Mouse (Mus musculus): ENCODE data around the gene Lrmda.

The Lrmda gene

DNA sequence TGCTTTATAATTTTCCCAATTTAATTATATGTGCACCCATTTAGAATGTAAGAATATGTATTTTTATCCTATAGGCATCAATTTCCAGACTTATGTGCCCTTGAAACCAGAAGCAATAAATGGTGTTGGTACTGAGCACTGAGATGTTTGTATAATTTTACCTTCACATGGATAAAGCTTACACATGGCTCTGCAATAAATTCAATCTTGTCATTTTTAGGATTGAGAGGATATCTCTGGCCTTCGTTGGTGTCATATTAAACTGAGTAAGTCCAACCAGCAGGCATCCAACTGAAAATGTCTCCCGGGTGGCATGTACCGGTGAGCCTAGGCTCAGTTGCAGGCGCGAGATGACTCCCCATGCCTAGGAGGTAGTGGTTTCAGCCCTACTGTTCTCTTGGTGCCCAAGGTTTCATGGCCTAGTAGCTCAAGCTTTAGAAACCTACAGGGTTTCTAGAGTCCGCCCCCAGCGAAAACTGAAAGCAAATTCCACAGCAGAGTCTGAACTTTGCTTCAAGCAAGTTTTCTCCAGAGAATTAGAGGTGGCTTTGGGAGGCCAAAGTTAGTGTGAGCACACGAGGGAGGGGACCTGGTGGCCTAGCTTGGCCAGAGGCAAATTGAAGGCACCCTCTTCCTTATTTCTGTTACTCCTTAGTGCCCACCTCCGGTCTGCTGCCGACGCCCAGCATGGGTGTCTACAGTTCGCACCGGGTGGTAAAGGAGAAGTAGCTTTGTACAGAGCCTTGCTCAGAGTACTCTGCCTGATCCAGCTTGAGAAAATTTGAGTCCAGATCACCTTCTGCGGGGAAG is 26.1 kb upstream of the Lrmda start:
- DNase-seq: peak; percentile 35 to 41

DNA sequence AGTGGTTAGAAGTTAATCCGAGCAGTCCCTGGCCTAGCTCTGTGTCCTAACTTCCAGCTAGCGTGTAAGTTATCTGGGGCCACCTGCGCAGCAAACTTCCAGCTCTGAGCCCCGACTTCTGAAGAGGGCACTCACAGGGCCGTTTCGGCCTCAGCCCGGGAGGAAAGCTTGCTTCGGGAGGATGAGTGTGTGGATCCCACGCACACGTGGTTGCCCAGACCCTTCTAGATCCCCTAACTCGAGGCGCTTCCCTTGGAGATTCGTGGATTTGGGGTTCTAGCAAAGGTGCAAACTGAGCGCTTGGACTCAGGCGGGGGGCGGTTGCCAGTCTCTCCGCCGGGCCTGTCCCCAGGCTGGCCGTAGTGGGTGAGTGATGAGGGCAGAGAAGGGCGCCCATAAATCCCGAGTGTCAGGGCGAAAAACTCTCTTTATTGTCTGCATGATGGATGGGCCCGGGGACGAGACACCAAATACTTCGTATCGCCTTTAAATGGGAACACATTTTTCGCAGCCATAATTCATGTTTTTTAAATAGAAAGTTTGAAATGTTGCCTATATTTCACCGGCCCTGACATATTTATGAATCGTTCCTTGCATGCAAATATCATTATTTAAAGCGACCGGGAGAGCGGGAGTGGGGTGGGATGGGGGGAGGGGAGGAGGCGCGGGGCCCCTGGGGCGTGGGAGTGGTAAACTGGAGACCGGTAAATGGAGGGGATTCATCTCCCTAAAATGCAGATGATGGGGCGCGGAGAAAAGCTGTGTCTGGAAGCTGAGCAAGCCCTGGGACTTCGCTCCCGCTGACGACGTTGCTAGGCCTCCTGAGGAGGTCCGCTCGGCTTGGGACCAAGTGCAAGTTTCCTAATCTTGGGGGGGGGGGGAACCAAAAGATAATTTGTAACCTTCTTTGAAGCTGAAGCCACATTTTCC is 25.2 kb upstream of the Lrmda start:
- DNase-seq: no peak

DNA sequence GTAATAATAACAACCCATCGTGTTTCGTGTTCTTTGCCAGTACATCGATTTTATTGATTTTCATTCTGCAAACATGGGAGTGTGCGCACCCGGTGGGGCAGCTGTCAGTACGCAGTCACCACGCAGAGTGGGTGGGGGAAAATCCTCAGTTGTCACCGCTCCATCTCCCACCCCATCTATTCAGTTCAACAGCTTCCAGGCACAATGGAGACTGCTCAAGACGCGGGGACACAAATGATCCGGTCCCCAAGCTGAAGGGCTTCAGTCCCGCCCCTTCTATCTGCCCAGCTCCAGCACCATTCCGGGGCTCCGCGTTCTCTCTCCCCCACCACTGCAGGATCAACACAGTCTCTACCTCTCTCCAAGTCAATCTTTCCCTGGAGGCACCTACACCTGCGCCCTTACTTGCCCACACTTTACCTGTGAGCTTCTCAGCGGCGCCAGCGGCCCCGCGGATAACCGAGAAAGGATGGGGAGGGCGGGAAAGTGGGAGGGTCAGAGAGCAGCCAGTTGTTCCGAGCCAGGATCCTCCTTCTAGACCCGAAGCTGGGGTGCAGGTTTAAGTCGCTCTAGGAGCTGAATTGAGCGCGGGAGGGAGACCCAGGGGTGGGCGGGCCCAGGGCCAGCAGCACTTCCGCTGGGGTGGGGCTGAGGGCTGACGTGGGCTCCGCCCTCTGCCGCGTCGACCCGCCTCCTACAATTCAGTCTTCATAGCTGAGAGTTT is 24.3 kb upstream of the Lrmda start:
- peak; percentile 69 to 76 for DNase-seq

DNA sequence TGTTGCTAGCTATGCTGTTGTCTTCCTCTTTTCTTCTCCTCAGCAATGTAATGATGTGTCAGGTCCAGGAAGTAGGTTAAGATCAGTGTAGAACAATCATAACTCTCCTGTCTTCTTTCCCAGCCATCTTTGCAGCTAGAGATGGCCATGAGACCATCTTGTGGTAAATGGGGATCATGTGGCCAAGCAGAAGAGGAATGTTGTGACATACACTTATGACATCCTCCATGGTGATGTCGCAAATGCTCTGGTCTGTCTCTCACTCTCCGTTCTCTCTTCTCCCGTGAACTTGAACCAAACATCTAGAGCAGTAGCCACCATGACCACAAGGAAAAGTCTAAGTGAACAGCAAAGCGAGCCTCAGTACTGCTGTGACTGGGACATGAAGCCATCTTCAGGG is 19.9 kb upstream of the Lrmda start:
- DNase-seq: no peak

- DNase-seq: no peak
Observed at GRCm38 (mm10) chr14:22003231-22003630, 16.3 kb upstream of the Lrmda start.

DNA sequence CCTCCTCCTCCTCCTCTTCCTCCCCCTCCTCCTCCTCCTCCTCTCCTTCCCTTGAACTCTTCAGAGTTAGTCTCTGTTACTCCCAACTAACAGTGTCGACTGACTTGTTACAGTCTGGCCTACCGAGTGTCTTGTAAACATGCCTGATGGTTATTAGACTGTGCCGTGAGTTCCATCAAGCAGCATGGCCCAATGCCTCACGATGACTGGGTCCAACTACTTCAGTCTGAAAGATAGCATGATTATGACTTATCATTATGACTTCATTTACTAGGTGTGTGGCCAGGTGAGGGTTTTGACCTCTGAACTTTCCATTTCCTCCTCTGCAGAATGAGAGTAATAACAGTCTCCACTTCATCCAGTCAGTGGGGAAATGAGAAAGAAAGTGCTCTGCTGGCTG is 15.9 kb upstream of the Lrmda start:
- DNase-seq: no peak

DNA sequence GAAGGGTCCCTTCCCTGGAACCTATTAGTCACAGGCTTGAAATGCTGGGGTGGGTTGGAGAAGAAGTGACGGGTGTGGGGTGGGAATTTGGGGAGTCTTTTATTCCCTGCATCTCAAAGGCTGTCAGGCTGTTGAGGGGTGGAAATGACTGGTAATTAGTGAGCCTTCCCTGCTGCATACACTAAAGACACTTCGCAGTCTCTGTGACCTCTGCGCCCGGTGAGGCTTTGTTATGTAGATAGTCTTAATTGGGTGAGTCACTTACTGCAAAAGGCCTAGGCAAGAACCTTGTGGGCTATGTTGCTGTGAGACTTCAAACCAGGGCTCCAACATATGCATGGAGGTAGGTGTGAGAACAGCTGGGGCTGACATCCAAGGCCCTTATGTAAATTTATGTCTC is 14.6 kb upstream of the Lrmda start:
- DNase-seq: no peak

GRCm38 (mm10) chr14:22007006-22007405 is 12.5 kb upstream of the Lrmda start:
- no peak for DNase-seq

DNA sequence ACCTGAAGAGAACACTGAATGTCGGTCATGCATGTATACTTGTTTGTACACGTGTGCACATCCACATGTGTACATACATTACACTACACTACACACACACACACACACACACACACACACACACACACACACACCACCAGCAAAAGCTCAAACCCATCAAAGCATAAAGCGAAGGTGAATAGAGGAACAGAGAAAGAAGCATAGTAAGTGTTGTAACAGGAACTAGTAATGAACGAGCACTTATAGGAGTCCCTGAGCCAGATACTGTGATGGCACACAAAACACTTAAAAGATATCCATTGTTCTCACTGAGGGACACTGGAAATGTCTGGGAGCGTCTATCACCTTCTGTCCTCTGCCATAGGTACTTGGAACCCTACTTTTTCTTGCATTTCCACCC is 5.2 kb upstream of the Lrmda start:
- no peak for DNase-seq

DNA sequence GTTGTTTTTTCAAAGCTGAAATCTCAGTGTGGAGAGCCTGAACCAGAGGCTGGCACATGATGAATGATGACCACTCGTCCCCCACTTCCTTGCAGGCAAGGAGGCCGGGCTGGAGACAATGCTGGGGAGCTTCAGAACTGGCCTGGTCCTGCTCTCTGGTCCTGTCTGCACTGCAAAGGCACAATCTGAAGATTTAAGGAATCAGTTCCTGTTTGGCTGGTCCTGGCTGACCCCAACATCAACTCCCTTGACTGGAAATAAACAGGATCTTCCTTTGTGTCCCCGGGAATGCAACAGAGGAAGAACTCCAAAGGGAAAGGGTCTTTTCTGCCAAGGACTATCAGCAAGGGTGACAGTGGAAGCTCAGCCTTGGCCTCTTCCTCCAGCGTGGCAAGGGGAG is 4.7 kb upstream of the Lrmda start:
- DNase-seq: no peak

- DNase-seq: no peak
Observed at GRCm38 (mm10) chr14:22017011-22017410, 2.5 kb upstream of the Lrmda start.

DNA sequence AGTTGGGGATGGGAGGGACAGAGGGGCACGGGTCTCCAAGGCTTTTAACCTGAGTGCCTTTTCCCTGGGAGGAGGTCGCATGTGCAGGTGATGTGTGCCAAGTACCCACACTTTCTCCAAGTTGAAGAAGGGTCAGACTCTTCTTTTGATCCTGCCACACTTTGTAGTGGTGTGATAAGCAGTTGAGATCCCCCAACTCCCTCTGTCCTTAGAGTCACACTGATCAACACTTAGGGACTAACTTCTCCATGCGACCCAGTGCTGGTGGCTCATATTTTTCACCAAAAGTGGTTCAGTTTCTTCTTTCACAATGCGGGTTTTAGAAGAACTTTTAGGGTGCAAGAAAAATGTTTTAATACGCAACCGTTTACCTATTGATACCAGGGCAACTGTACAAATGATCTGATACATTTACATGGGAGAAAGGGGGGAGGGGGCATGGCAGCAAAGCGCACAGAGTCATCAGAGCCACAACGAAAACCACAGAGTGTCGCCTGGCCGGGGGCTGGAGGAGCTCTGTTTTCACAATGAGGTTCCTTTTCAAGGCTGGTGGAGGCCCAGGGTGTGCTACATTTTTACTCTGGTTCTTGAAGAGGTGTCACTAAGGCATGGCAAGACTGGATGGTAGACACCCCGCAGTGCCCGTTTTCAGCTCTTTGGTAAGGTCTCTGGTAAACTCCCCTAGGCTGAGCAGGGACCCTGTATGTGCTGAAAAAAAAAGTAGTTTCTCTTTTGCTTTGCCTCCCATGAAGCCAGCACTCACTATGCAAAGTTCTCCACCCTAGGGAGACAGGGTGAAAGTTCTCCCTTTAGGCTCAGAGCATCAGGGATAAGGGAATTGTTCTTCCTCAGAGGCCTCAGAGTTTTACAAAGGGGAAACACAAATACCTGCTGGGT is 685 bp downstream of the Lrmda start:
- no peak for DNase-seq

DNA sequence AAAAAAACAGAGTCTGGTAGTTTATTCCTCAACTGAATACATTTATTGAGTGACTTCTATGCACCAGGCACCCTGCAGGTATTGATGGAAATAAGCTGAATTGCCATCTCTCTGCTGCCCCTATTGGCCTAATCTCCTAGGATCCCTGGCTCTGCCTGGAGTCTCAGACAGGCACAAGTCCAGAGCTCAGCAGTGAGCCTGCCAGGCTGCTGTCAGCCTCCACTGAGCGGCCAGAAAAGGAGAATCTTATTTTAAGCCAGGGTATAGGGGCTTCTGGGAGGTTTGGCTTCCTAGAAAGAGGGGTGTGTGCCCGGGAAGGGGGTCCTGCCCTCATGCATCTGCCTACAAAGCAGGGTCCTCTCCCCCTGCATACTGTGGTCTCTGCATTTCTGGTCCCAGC is 1.4 kb downstream of the Lrmda start:
- peak in 1 of 2 experiments; percentile 6 for DNase-seq

DNA sequence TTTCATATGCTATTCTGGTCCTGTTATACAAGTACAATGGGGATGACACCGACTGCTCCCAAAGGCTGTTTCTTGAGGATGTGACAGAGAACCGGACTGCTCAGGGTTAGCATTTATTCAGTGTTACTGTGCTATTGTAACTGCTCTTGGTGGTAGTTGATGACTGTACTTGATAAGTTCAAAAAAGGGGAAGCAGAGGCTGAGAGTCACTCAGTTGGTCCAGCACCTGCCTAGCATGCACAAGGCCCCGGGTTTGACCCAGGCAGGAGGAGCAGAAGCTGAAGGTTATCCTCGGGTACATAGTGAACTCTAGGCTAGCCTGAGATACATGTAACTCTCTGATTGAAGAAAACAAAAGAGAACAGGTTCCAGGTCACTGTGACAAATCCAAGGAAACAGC is 4.0 kb downstream of the Lrmda start:
- no peak for DNase-seq

DNA sequence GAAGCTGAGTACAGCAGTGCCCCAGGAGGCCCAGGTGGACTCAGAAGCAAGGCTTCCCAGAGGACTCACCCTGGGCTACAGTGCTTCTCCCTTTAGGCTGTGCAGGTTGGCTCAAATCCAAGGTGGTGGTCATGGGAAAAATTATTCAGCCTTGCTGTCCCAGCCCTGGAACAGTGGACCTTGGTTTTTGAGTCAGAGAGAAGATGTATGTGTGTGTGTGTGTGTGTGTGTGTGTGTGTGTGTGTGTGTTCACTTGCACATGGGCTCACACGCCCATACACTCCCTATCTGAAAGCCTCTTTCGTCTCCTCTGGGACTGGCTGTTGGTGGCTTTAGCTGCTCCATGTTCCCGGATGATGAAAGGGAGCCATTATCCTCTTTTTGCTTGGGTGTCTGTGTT is 16.4 kb downstream of the Lrmda start:
- no peak for DNase-seq

DNA sequence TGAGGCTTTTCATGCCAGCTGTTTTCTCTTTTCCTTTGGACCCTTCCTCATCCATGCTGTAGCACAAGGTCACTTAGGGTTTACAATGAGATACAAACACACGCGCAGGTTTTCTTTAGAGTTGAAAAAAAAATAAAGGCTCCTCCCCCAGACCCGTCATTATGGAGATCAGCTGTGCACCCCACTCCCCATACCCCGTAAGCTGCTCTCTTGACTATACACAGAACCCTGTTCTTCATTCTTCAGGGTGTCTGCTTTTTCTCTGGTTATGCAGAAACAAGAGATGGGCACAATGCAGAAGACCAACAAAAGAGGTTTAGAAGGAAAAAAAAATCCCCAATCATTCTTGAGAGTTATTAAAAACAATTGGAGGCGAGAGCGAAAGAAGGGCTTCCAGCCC is 16.8 kb downstream of the Lrmda start:
- DNase-seq: no peak

GRCm38 (mm10) chr14:22036802-22037497 is 17.4 kb downstream of the Lrmda start:
- DNase-seq: no peak

DNA sequence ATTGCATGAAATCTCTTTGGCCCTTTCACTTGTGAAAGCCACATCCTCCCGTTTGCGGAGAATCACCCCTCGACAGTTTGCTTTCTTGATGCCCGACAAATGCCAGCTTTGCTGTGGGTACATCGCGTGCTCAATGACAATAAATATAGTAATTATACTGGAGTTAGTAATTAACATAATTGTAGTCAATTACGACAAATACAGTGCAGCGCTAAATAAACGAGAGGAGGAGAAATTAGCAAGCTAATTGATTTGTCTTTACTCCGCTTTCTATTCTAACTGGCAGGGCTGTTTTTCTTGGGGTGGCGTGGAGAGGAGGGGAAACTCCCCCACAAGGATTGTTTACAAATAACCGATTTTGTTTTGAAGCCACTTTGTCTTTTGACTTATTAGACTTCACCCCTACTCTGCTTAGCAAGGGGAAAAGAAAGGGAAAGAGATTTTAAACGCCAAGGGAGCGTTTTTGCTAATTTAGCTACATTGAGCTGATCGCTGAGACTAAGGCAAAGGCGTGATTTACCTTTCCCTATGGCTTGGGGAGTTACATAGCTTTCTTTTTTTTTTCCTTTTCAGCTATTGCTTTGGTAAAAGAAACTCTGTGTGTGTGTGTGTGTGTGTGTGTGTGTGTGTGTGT is 18.1 kb downstream of the Lrmda start:
- DNase-seq: no peak

DNA sequence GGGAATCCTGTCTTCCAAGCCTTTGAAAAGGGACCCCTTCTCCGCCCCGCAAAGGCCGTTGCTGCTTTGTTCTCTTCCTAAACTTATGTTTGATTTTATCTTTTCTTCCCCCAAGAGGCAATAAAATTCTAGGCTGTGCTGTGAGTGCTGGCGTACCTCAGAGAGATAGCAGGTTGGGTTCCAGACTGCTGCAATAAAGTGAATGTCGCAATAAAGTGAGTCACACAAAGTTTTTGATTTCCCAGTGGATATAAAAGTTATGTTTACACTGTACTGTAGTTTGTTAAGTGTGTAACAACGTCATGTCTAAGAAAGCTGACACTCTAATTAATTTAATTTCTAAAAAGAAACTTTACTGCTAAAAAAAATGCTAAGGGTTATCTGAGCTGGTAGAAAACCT is 22.6 kb downstream of the Lrmda start:
- DNase-seq: no peak

GRCm38 (mm10) chr14:22043420-22043819 is 23.9 kb downstream of the Lrmda start:
- DNase-seq: no peak

DNA sequence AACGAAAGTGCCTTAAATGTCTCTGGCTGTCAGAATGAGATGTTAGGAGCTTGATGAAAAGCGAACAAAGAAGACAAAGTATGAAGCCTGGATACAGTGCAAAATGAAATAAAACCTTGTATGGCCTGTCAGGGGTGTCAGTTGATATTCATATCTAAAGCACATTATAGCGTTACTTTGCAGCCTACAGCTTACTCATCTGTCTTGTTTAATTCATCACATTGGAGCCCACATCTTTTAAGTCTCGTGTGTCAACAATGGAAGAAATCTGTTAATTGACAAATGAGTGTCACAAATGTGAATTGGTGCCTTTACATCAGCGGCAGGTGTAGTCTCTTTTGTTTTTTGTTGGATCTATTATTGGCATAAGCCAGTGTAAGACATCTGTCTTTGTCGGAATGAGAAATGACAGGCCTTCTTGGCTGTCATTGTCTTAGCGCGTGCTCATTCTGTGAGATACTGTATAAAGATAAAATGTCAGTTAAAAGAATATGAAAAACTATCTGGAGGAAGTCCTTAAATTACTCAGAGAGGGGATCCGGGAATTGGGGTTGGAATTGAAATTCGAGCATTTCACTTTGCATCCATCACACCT is 26.8 kb downstream of the Lrmda start:
- DNase-seq: no peak

Measured in B cell, adult 2 months (primary cell).